Mouse (Mus musculus) liver, embryonic 14.5 days (tissue): ENCODE results near the gene Ccdc171.

ENCODE experiments used
- CTCF ChIP-seq: IDR thresholded peaks from 2 replicates; pipeline ENCODE4 v1.5.1; 2016; ENCODE audit warnings: antibody characterized with exemption, low read depth, control low read depth
- EP300 ChIP-seq: IDR thresholded peaks from 2 replicates; pipeline ENCODE4 v1.6.1; 2016; ENCODE audit warnings: antibody characterized with exemption, low read depth

DNA sequence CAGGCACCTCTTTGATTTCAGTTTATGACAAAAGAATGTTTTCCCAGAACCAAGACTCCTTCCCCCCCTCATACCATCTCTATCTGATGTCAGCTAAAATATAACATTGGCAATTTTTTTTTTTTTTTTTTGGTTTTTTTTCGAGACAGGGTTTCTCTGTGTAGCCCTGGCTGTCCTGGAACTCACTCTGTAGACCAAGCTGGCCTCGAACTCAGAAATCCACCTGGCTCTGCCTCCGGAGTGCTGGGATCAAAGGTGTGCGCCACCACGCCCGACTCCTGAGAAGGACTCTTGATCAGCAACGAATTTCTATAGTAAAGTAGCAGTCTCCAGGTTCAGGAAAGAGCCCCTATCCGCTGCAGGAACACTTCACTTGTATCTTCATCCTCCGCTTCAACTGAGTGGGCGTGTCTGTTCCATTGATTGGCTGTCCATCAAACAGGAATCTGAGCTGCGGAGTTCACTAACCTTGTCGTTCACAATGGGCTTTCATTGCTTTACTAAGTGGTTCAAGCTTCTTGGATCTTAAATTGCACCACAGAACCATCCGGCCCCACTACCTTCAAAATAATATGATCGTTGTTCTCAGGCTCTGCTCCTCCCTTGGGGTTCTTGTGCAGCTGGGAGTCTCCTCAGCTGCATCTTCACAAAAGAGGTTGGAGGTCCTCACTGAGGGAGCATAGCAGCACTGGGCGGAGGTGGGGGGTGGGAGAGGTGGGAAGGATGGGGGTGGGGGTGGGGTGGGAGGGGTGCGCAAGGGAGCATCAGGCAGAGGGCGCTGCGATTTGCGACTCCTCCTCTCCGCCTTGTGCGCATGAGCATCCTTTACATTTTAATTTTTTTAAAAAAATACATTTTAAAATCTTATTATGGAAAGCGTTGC lies 24.9 kb upstream of the Ccdc171 start:
- TF ChIP-seq CTCF (no peak), EP300 (no peak)
